Mouse (Mus musculus): ENCODE data around the gene Hp1bp3. TPM values are rescaled to one million over a fixed set of nuclear protein-coding genes. Genes with fewer than 3 reads are reported as not detected.

Hp1bp3 gene
- polyA plus RNA-seq, 1 experiment from 2014 or later = 112 TPM

- ATAC-seq (peak; percentile 65), DNase-seq (ENCODE audit: low read depth, low spot score) (no peak)
- in situ Hi-C loops (cut with MboI; ENCODE audit: low pct_unique_long_range_greater_than_20kb) = no loop called here
- ChIA-PET CTCF (interaction anchor here (0.7 kb wide), 1 partner anchor 56 kb away, joined by 3 read pairs; no protein-coding TSS in a partner anchor), POLR2A (no interaction called here)
- TF ChIP-seq CTCF (IDR thresholded peaks at IDR 0.05) = no peak
- H3K27me3 ChIP-seq = no peaks in the 10 kb centered on the region
Measured at GRCm38 (mm10) chr4:138261843-138262681, 46.0 kb downstream of the Hp1bp3 start.

DNA sequence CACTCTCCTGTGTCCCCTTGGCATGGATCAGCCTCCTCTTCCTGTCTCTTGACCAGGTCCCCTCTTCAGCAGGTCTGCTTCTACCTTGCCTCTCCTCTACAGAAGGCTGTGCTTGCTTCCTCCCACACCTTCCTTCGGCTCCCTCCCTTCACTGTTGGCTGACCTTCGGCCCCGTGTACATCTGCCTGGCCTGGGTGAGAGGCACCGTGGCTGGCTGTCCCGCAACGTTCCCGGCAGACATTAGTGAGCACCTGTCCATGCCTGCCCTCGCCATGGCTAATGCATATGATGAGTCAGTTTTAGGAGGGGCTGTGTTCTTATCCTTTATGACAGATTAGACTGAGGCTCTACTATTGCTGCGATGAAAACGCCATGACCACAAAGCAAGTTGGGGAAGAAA lies 51.8 kb downstream of the Hp1bp3 start:
- DNase-seq (ENCODE audit: low read depth, low spot score) (no peak), ATAC-seq (no peak)
- H3K27me3 ChIP-seq = no peaks in the 10 kb centered on the region
- CTCF ChIA-PET = no interaction called here
- TF ChIP-seq CTCF (IDR thresholded peaks at IDR 0.05) = no peak
- in situ Hi-C loops (cut with MboI; ENCODE audit: low pct_unique_long_range_greater_than_20kb) = no loop called here
- POLR2A ChIA-PET = no interaction called here

DNA sequence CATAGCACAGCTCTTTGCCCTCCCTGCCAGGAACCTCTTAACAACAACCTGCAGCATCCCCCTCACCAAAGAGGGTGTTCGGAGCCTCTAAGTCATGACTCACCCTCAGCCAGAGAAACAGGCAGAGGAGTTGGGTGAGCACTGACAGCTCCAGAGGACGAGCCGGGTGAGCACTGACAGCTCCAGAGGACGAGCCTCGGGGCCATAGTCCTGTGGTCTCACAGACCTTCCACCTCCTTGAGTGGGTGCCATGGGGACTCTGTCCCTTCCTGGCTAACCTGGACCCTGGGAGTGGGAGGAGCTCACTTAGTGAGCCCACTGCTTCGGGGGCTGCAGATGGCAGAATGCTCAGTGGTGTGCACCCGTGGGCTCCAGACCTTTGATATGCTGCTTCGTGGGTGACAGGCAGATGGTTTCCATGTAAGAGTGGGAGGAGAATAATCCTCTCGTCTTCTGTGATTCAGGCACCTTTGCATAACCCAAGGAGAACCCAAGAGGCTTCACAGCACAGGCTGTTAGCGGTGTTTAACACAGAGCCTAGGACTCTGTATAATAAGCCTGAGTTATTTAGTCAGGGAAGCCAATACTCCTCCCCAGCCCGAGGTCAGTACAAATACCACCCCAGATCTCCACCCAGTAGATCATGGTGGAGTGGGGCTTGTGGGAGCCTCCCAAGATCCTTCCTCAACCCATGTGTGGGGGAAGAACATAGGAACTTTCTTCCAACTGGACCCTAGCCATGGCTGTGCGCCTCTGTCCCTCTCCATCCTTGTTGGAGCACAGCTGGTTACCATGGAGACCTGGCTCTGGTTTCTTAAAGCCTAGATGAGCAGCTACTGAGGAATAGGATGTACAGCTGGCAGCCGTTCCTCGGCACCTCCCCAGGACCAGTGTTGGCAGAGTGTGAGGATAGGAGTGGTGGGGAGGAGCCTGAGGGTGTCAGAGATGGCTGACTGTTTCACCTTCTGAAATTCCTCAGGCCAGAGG lies 56.2 kb downstream of the Hp1bp3 start:
- TF ChIP-seq CTCF (IDR thresholded peaks at IDR 0.05) = no peak
- in situ Hi-C loops (cut with MboI; ENCODE audit: low pct_unique_long_range_greater_than_20kb) = no loop called here
- DNase-seq (ENCODE audit: low read depth, low spot score) (no peak), ATAC-seq (no peak)
- POLR2A ChIA-PET = no interaction called here
- no peaks in the 10 kb centered on the region for H3K27me3 ChIP-seq
- CTCF ChIA-PET = interaction anchor here (2.8 kb wide), 1 partner anchor 10 kb away, joined by 10 read pairs; no protein-coding TSS in a partner anchor

DNA sequence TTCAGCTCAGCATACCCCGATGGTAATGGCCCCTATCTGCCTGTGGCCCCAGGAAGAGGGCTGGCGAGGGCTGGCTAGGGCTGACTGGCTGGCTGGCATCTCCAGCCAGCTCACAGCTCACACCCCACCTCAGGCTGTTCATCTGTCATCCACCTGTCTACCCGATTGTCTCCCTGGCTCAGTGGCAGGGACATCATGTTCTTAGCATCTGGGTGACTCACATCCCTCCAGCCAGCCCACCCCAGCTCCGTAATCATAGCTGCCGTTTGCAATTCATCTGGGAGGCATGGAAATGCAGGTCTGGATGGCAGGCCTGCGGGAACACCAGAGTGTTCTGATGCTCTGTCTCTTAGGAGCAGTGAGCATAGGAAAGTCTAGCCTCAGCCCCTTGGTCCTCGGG lies 62.2 kb downstream of the Hp1bp3 start:
- DNase-seq (ENCODE audit: low read depth, low spot score) = peak; percentile 64
- POLR2A ChIA-PET = interaction anchor here (0.7 to 1.1 kb wide), 2 partner anchors 22 to 26 kb away, joined by 3 read pairs; no protein-coding TSS in a partner anchor

GRCm38 (mm10) chr4:138282834-138283233 lies 66.7 kb downstream of the Hp1bp3 start:
- TF ChIP-seq CTCF (IDR thresholded peaks at IDR 0.05) = peak; percentile 97
- in situ Hi-C loops (cut with MboI; ENCODE audit: low pct_unique_long_range_greater_than_20kb) = loop anchor here (5.0 to 10.0 kb wide), 2 partner anchors 36 to 128 kb away; no protein-coding TSS in a partner anchor
- H3K27me3 ChIP-seq = no peaks in the 10 kb centered on the region
- ATAC-seq (peak; percentile 48), DNase-seq (ENCODE audit: low read depth, low spot score) (no peak)
- CTCF ChIA-PET = interaction anchor here (0.6 to 3.8 kb wide), 23 partner anchors 9 to 447 kb away, joined by 3 to 27 read pairs (median 4); partner anchors contain the start of gene Ddost
- POLR2A ChIA-PET = no interaction called here

More for the DNA sequence above, 62.2 kb downstream of the Hp1bp3 start:
- peak; percentile 51 for ATAC-seq
- no peaks in the 10 kb centered on the region for H3K27me3 ChIP-seq
- in situ Hi-C loops (cut with MboI; ENCODE audit: low pct_unique_long_range_greater_than_20kb) = no loop called here
- CTCF ChIA-PET = no interaction called here
- TF ChIP-seq CTCF (IDR thresholded peaks at IDR 0.05) = no peak

- DNase-seq (ENCODE audit: low read depth, low spot score) = no peak
- in situ Hi-C loops (cut with MboI; ENCODE audit: low pct_unique_long_range_greater_than_20kb) = loop anchor here (10.0 kb wide), 1 partner anchor 132 kb away; no protein-coding TSS in a partner anchor
- no peak for TF ChIP-seq CTCF (IDR thresholded peaks at IDR 0.05)
- ATAC-seq = no peak
- H3K27me3 ChIP-seq = no peaks in the 10 kb centered on the region
- ChIA-PET POLR2A (no interaction called here), CTCF (no interaction called here)
Measured at GRCm38 (mm10) chr4:138286411-138286810, 70.3 kb downstream of the Hp1bp3 start.

DNA sequence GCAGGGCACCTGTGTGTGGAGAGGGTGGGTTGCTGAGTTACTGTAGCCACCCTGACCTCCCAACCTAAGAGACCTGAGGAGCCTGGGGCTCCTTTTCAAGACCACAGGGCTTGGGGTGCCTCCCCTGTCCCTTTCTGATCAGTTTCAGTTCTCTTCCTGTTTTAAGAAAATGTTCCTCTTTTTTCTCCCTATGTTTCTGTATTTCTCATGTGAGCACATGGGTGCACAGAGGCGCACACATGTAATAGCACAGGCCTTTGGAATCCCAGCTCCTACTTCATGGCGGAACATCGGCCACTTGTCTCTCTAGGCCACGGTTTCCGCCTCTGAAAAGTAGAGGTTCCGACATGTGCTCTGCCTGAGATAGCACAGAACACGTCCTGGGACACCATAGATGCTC lies 72.6 kb downstream of the Hp1bp3 start:
- no peak for ATAC-seq
- TF ChIP-seq CTCF (IDR thresholded peaks at IDR 0.05) = no peak
- ChIA-PET CTCF (no interaction called here), POLR2A (no interaction called here)
- in situ Hi-C loops (cut with MboI; ENCODE audit: low pct_unique_long_range_greater_than_20kb) = loop anchor here (10.0 kb wide), 1 partner anchor 134 kb away; no protein-coding TSS in a partner anchor
- no peak for DNase-seq (ENCODE audit: low read depth, low spot score)
- no peaks in the 10 kb centered on the region for H3K27me3 ChIP-seq

DNA sequence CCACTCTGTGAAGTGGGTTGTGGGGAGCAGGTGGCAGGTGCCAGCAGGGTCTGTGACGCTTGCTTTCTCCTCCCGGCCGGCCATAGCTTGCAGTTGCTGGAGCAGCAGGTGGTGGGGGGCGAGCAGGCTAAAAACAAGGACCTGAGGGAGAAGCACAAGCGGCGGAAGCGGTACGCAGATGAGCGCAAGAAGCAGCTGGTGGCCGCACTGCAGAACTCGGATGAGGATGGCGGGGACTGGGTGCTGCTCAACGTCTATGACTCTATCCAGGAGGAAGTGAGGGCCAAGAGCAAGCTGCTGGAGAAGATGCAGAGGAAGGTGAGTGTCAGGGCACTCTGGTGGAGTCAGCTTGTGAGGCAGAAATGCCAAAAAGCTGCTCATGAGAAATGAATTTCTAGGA lies 75.9 kb downstream of the Hp1bp3 start:
- POLR2A ChIA-PET = no interaction called here
- no peak for TF ChIP-seq CTCF (IDR thresholded peaks at IDR 0.05)
- in situ Hi-C loops (cut with MboI; ENCODE audit: low pct_unique_long_range_greater_than_20kb) = no loop called here
- no peak for DNase-seq (ENCODE audit: low read depth, low spot score)
- H3K27me3 ChIP-seq = no peaks in the 10 kb centered on the region
- CTCF ChIA-PET = no interaction called here
- ATAC-seq = no peak

GRCm38 (mm10) chr4:138293261-138293948 lies 77.3 kb downstream of the Hp1bp3 start:
- CTCF ChIA-PET = interaction anchor here (0.8 kb wide), 1 partner anchor 11 kb away, joined by 3 read pairs; no protein-coding TSS in a partner anchor
- in situ Hi-C loops (cut with MboI; ENCODE audit: low pct_unique_long_range_greater_than_20kb) = no loop called here

More at GRCm38 (mm10) chr4:138293261-138293948, 77.3 kb downstream of the Hp1bp3 start:
- no peak for DNase-seq (ENCODE audit: low read depth, low spot score)
- ATAC-seq = no peak
- POLR2A ChIA-PET = no interaction called here
- no peak for TF ChIP-seq CTCF (IDR thresholded peaks at IDR 0.05)
- H3K27me3 ChIP-seq = no peaks in the 10 kb centered on the region

Data from Patski (cell line).